Mouse (Mus musculus) ES-Bruce4 (cell line): ENCODE results near the gene Fam57b.

ENCODE experiments used
- CTCF ChIP-seq: IDR thresholded peaks from one replicate; pipeline ENCODE4 v1.8.1; 2011; ENCODE audit warnings: low read depth, low read length
- EP300 ChIP-seq: IDR thresholded peaks from 2 replicates; pipeline ENCODE4 v1.6.1; 2011; ENCODE audit warnings: low read depth, low read length; ENCODE audit not compliant: insufficient read depth

DNA sequence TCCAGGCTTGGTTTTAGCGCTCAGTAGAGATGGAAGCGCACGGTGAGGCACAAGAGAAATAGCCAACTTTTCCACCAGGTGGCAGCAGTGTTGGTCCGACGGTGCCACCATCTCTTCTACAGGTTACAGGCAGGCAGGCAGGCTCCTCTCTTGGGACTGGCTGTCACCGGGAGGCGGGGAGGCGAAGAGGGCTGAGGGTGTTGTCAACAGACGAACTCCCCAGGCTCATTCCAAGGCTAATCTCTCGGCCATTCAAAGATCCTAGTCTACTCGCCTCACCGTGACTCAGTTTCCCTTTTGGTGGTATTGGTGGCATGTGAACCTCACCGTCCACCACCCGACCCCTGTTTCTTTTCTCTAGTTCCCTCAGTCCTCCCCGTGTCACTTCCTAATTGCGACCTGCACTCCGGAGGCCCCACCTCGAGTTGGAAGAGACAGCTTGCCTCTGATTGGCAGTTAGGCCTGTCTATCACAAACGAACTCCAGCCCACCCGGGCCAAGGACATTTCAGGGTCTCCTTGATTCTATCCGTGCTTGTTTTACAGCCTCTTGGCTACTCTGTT is 34.6 kb downstream of the Fam57b start:
- TF ChIP-seq CTCF = peak; percentile 90
- no peak for TF ChIP-seq EP300
